Mouse (Mus musculus) olfactory bulb, adult 2 months (tissue): ENCODE measurements around the gene Mettl16. TPM values are rescaled to one million over a fixed set of nuclear protein-coding genes. Genes with fewer than 3 reads are reported as not detected.

Experiments
- H3K27ac ChIP-seq: fragments of 200-500 bp; 2 replicates; pipeline ENCODE4 v1.5.1; 2012; ENCODE audit warnings: low read depth, low read length; ENCODE audit not compliant: insufficient read depth
- H3K4me1 ChIP-seq: fragments of 200-500 bp; 2 replicates; pipeline ENCODE4 v1.6.1; 2012; ENCODE audit warnings: low read length; ENCODE audit not compliant: control insufficient read depth, insufficient read depth
- H3K4me3 ChIP-seq: fragments of 200-500 bp; 2 replicates; pipeline ENCODE4 v1.5.1; 2012; ENCODE audit warnings: mild to moderate bottlenecking, low read depth, low read length, moderate library complexity; ENCODE audit not compliant: insufficient read depth
- CTCF ChIP-seq: fragments of 200-500 bp; IDR thresholded peaks from 2 replicates; pipeline ENCODE4 v1.5.1; 2012; ENCODE audit warnings: low read depth, mild to moderate bottlenecking, low read length, moderate library complexity; ENCODE audit not compliant: insufficient read depth
- POLR2A ChIP-seq: fragments of 200-500 bp; IDR thresholded peaks from 2 replicates; pipeline ENCODE4 v1.6.1; 2012; ENCODE audit warnings: mild to moderate bottlenecking, low read depth, low read length, moderate library complexity; ENCODE audit not compliant: insufficient read depth
- WGBS: fragments of 180-500 bp; shearing (Covaris S2); methylation state at CpG from one replicate; pipeline ENCODE4 v1.1.7; 2018; 5-methylcytosine and 5-hydroxymethylcytosine counted together
- polyA plus RNA-seq: library from polyadenylated mRNA; stranded (reverse); fragments of >200 nt; gene quantifications from 2 replicates; pipeline ENCODE4 v1.2.4, GENCODE M21; 2012; ENCODE audit warnings: low replicate concordance; ENCODE audit not compliant: missing spikeins, insufficient read depth, insufficient read length

Mettl16 gene
- polyA plus RNA-seq, 1 experiment = not detected

- H3K4me1 ChIP-seq = peaks cover 42% of the 10 kb centered on the region
- no peak overlapping the region for H3K27ac ChIP-seq
- H3K4me3 ChIP-seq = no peak overlapping the region
- 90% methylated on average over 19 of the region's 19 CpGs for WGBS
- TF ChIP-seq CTCF (no peak), POLR2A (no peak)
Observed at GRCm38 (mm10) chr11:74839860-74840715, 69.5 kb downstream of the Mettl16 start.

- Histone ChIP-seq H3K27ac (no peak overlapping the region), H3K4me3 (no peak overlapping the region), H3K4me1 (peaks cover 42% of the 10 kb centered on the region)
- TF ChIP-seq POLR2A (no peak), CTCF (no peak)
- 93% methylated on average over 8 of the region's 8 CpGs for WGBS
Observed at GRCm38 (mm10) chr11:74840739-74841138, 70.1 kb downstream of the Mettl16 start.

GRCm38 (mm10) chr11:74841366-74841765 is 70.7 kb downstream of the Mettl16 start:
- H3K4me3 ChIP-seq = no peak overlapping the region
- H3K27ac ChIP-seq = no peak overlapping the region
- WGBS = 75% methylated on average over 9 of the region's 9 CpGs
- peaks cover 42% of the 10 kb centered on the region for H3K4me1 ChIP-seq
- no peak for TF ChIP-seq POLR2A
- TF ChIP-seq CTCF = no peak

GRCm38 (mm10) chr11:74842045-74842444 is 71.4 kb downstream of the Mettl16 start:
- H3K4me3 ChIP-seq = no peak overlapping the region
- no peak for TF ChIP-seq CTCF
- no peak overlapping the region for H3K27ac ChIP-seq
- WGBS = 88% methylated on average over 13 of the region's 13 CpGs
- H3K4me1 ChIP-seq = peaks cover 38% of the 10 kb centered on the region

GRCm38 (mm10) chr11:74842656-74843434 is 72.2 kb downstream of the Mettl16 start:
- no peak for TF ChIP-seq CTCF
- TF ChIP-seq POLR2A = no peak
- 77% methylated on average over 22 of the region's 22 CpGs for WGBS
- peaks cover 33% of the 10 kb centered on the region for H3K4me1 ChIP-seq
- no peak overlapping the region for H3K27ac ChIP-seq
- no peak overlapping the region for H3K4me3 ChIP-seq

- WGBS = 78% methylated on average over 2 of the region's 2 CpGs
Observed at GRCm38 (mm10) chr11:74843435-74843714, 72.7 kb downstream of the Mettl16 start.

GRCm38 (mm10) chr11:74843761-74844160 is 73.1 kb downstream of the Mettl16 start:
- Histone ChIP-seq H3K4me1 (peaks cover 34% of the 10 kb centered on the region), H3K27ac (no peak overlapping the region), H3K4me3 (no peak overlapping the region)
- TF ChIP-seq CTCF = no peak
- no peak for TF ChIP-seq POLR2A
- WGBS = 67% methylated on average over 5 of the region's 5 CpGs

More at GRCm38 (mm10) chr11:74843435-74843714, 72.7 kb downstream of the Mettl16 start:
- no peak for TF ChIP-seq CTCF
- Histone ChIP-seq H3K27ac (no peak overlapping the region), H3K4me3 (no peak overlapping the region), H3K4me1 (peaks cover 37% of the 10 kb centered on the region)

- no peak overlapping the region for H3K27ac ChIP-seq
- 71% methylated on average over 3 of the region's 3 CpGs for WGBS
- no peak for TF ChIP-seq POLR2A
- TF ChIP-seq CTCF = no peak
- H3K4me1 ChIP-seq = peaks cover 20% of the 10 kb centered on the region
- no peak overlapping the region for H3K4me3 ChIP-seq
Observed at GRCm38 (mm10) chr11:74845784-74846183, 75.2 kb downstream of the Mettl16 start.

- no peak overlapping the region for H3K27ac ChIP-seq
- no peak overlapping the region for H3K4me3 ChIP-seq
- WGBS = 17% methylated on average over 13 of the region's 13 CpGs
- H3K4me1 ChIP-seq = peaks cover 7% of the 10 kb centered on the region
- TF ChIP-seq POLR2A (no peak), CTCF (peak; percentile 87)
Observed at GRCm38 (mm10) chr11:74847919-74848521, 77.4 kb downstream of the Mettl16 start.
